Mouse (Mus musculus) adipocyte (in vitro differentiated cells): ENCODE results near the gene Ren1.
A peak's percentile ranks its signal among the peaks of the same experiment; 100 is the strongest.

ENCODE experiments used
- DNase-seq: peaks from one replicate; pipeline ENCODE4 v3.0.0-alpha.2; 2016; ENCODE audit warnings: low spot score

The Ren1 gene

GRCm38 (mm10) chr1:133344357-133344756, 6.0 kb upstream of the Ren1 start:
- DNase-seq, result no peak

GRCm38 (mm10) chr1:133346531-133346930, 3.8 kb upstream of the Ren1 start:
- no peak for DNase-seq

- no peak for DNase-seq
Measured at GRCm38 (mm10) chr1:133347226-133347625, 3.1 kb upstream of the Ren1 start.

GRCm38 (mm10) chr1:133347693-133348520, 2.4 kb upstream of the Ren1 start:
- DNase-seq, result no peak

GRCm38 (mm10) chr1:133351762-133352161, 1.5 kb downstream of the Ren1 start:
- no peak for DNase-seq

GRCm38 (mm10) chr1:133353371-133353809, 3.1 kb downstream of the Ren1 start:
- DNase-seq, result peak; percentile 54

GRCm38 (mm10) chr1:133355469-133355868, 5.2 kb downstream of the Ren1 start:
- no peak for DNase-seq

- DNase-seq, result no peak
Measured at GRCm38 (mm10) chr1:133355912-133356311, 5.6 kb downstream of the Ren1 start.

GRCm38 (mm10) chr1:133356330-133356729, 6.0 kb downstream of the Ren1 start:
- DNase-seq, result no peak

GRCm38 (mm10) chr1:133361006-133361405, 10.7 kb downstream of the Ren1 start:
- no peak for DNase-seq

GRCm38 (mm10) chr1:133362103-133362502, 11.8 kb downstream of the Ren1 start:
- DNase-seq, result no peak

GRCm38 (mm10) chr1:133363276-133364021, 13.1 kb downstream of the Ren1 start, which contains the start of gene Etnk2:
Gene Etnk2 (plus strand): TSS chr1:133363572.
- DNase-seq, result no peak

GRCm38 (mm10) chr1:133364022-133364630, 13.8 kb downstream of the Ren1 start:
- no peak for DNase-seq

GRCm38 (mm10) chr1:133364890-133365289, 14.6 kb downstream of the Ren1 start:
- DNase-seq, result peak; percentile 18

- DNase-seq, result no peak
Measured at GRCm38 (mm10) chr1:133366951-133367605, 16.8 kb downstream of the Ren1 start.

- no peak for DNase-seq
Measured at GRCm38 (mm10) chr1:133367606-133368488, 17.5 kb downstream of the Ren1 start.

- DNase-seq, result no peak
Measured at GRCm38 (mm10) chr1:133368644-133369043, 18.3 kb downstream of the Ren1 start.

GRCm38 (mm10) chr1:133370352-133370751, 20.0 kb downstream of the Ren1 start:
- DNase-seq, result no peak

GRCm38 (mm10) chr1:133371431-133371830, 21.1 kb downstream of the Ren1 start:
- DNase-seq, result no peak

GRCm38 (mm10) chr1:133372113-133372512, 21.8 kb downstream of the Ren1 start:
- DNase-seq, result no peak

- peak; percentile 45 for DNase-seq
Measured at GRCm38 (mm10) chr1:133375696-133376346, 25.5 kb downstream of the Ren1 start.
